Mouse (Mus musculus) forebrain, embryonic 11.5 days (tissue): ENCODE results near the gene Pde3a. TPM values are rescaled to one million over a fixed set of nuclear protein-coding genes. Genes with fewer than 3 reads are reported as not detected.

ENCODE experiments used
- ATAC-seq: fragments of 200-750 bp; cut with Nextera tagmentation; replicated peaks from 2 replicates; pipeline ENCODE4 v1.8.0; 2017; ENCODE audit warnings: moderate TSS enrichment; ENCODE audit not compliant: low FRiP score
- DNase-seq: peaks from one replicate; pipeline ENCODE4 v3.0.0-alpha.2; 2017; ENCODE audit warnings: low spot score
- H3K27ac ChIP-seq: fragments of 300-500 bp; sonication (generic); 2 replicates; pipeline ENCODE4 v1.5.1; 2014; ENCODE audit warnings: low read depth, low read length
- H3K27me3 ChIP-seq: fragments of 300-500 bp; sonication (generic); 2 replicates; pipeline ENCODE4 v1.6.1; 2014; ENCODE audit warnings: mild to moderate bottlenecking, low read length, mixed read lengths; ENCODE audit not compliant: control insufficient read depth, insufficient read depth
- H3K36me3 ChIP-seq: fragments of 300-500 bp; sonication (generic); 2 replicates; pipeline ENCODE4 v1.6.1; 2014; ENCODE audit warnings: mild to moderate bottlenecking, low read length, moderate library complexity, mixed read lengths; ENCODE audit not compliant: control insufficient read depth, insufficient read depth
- H3K4me1 ChIP-seq: fragments of 300-500 bp; sonication (generic); replicated peaks from 2 replicates; pipeline ENCODE4 v1.6.1; 2014; ENCODE audit warnings: low read length, mixed read lengths; ENCODE audit not compliant: control insufficient read depth, insufficient read depth
- H3K4me2 ChIP-seq: fragments of 300-500 bp; sonication (generic); 2 replicates; pipeline ENCODE4 v1.6.1; 2014; ENCODE audit warnings: low read depth, mild to moderate bottlenecking, low read length, moderate library complexity, mixed read lengths; ENCODE audit not compliant: severe bottlenecking
- H3K4me3 ChIP-seq: fragments of 300-500 bp; sonication (generic); 2 replicates; pipeline ENCODE4 v1.5.1; 2014; ENCODE audit warnings: low read depth, low read length
- H3K9ac ChIP-seq: fragments of 300-500 bp; sonication (generic); 2 replicates; pipeline ENCODE4 v1.6.1; 2014; ENCODE audit warnings: low read length
- H3K9me3 ChIP-seq: fragments of 300-500 bp; sonication (generic); 2 replicates; pipeline ENCODE4 v1.6.1; 2016; ENCODE audit warnings: low read length, mixed read lengths; ENCODE audit not compliant: control insufficient read depth
- WGBS: fragments of 180-500 bp; shearing (Covaris S2); extraction: QIAGEN DNeasy Blood & Tissue Kit; methylation state at CpG from one replicate; pipeline ENCODE4 v1.1.7; 2014; 5-methylcytosine and 5-hydroxymethylcytosine counted together
- polyA plus RNA-seq: library from polyadenylated mRNA; unstranded; fragments of >200 nt; fragmentation: Nextera tagmentation; extraction: Ambion mirVana; gene quantifications from 2 replicates; pipeline ENCODE4 v1.2.1, GENCODE M21; 2014

Pde3a gene
- polyA plus RNA-seq, 1 experiment from 2014 or later = 1.7 TPM

- H3K27ac ChIP-seq = no peak overlapping the region
- WGBS = 72% methylated on average over 3 of the region's 3 CpGs
- ATAC-seq (no peak), DNase-seq (no peak)
- no peak overlapping the region for H3K9ac ChIP-seq
- H3K4me2 ChIP-seq = no peak overlapping the region
- no peaks in the 10 kb centered on the region for H3K4me1 ChIP-seq
- no peaks in the 10 kb centered on the region for H3K9me3 ChIP-seq
- no peak overlapping the region for H3K4me3 ChIP-seq
- no peaks in the 10 kb centered on the region for H3K27me3 ChIP-seq
- H3K36me3 ChIP-seq = no peaks in the 10 kb centered on the region
Observed at GRCm38 (mm10) chr6:141474696-141475095, 225.6 kb downstream of the Pde3a start.

GRCm38 (mm10) chr6:141485302-141486021, 236.4 kb downstream of the Pde3a start:
- Histone ChIP-seq H3K27me3 (no peaks in the 10 kb centered on the region), H3K4me2 (no peak overlapping the region), H3K4me3 (no peak overlapping the region), H3K27ac (no peak overlapping the region), H3K9me3 (no peaks in the 10 kb centered on the region), H3K4me1 (no peaks in the 10 kb centered on the region), H3K9ac (no peak overlapping the region), H3K36me3 (no peaks in the 10 kb centered on the region)
- peak; percentile 18; the same call in 1 of the 2 replicates for ATAC-seq
- WGBS = 73% methylated on average over 10 of the region's 10 CpGs
- DNase-seq = peak; percentile 50

- 72% methylated on average over 7 of the region's 7 CpGs for whole genome bisulfite sequencing
- peak; percentile 40 for ATAC-seq
- H3K27ac ChIP-seq = no peak overlapping the region
Observed at GRCm38 (mm10) chr6:141487266-141487665, 238.2 kb downstream of the Pde3a start.

GRCm38 (mm10) chr6:141488619-141489018, 239.6 kb downstream of the Pde3a start:
- 16% methylated on average over 11 of the region's 11 CpGs for WGBS
- Histone ChIP-seq H3K36me3 (no peaks in the 10 kb centered on the region), H3K27me3 (no peaks in the 10 kb centered on the region; the same call in 1 of the 2 replicates), H3K9me3 (no peaks in the 10 kb centered on the region), H3K27ac (no peak overlapping the region), H3K4me3 (no peak overlapping the region), H3K9ac (no peak overlapping the region), H3K4me1 (no peaks in the 10 kb centered on the region), H3K4me2 (no peak overlapping the region)
- DNase-seq (peak; percentile 82), ATAC-seq (peak; percentile 70)

More at GRCm38 (mm10) chr6:141487266-141487665, 238.2 kb downstream of the Pde3a start:
- no peak overlapping the region for H3K4me3 ChIP-seq
- no peaks in the 10 kb centered on the region for H3K9me3 ChIP-seq
- H3K4me2 ChIP-seq = no peak overlapping the region
- no peaks in the 10 kb centered on the region for H3K27me3 ChIP-seq
- H3K9ac ChIP-seq = no peak overlapping the region
- no peaks in the 10 kb centered on the region for H3K4me1 ChIP-seq
- H3K36me3 ChIP-seq = no peaks in the 10 kb centered on the region
- DNase-seq = peak; percentile 53

- H3K27ac ChIP-seq = peak overlapping the region; percentile 42; the same call in 1 of the 2 replicates
- H3K4me1 ChIP-seq = peaks cover 6% of the 10 kb centered on the region; the same call in 1 of the 2 replicates
- no peak overlapping the region for H3K4me2 ChIP-seq
- H3K36me3 ChIP-seq = no peaks in the 10 kb centered on the region
- peak; percentile 52 for DNase-seq
- no peaks in the 10 kb centered on the region; the same call in 1 of the 2 replicates for H3K27me3 ChIP-seq
- WGBS = 59% methylated on average over 4 of the region's 4 CpGs
- ATAC-seq = peak; percentile 1; the same call in 1 of the 2 replicates
- no peak overlapping the region for H3K4me3 ChIP-seq
- no peak overlapping the region for H3K9ac ChIP-seq
- H3K9me3 ChIP-seq = no peaks in the 10 kb centered on the region
Observed at GRCm38 (mm10) chr6:141494909-141495308, 245.8 kb downstream of the Pde3a start.

GRCm38 (mm10) chr6:141495634-141496418, 246.8 kb downstream of the Pde3a start:
- WGBS = 8% methylated on average over 13 of the region's 13 CpGs
- no peaks in the 10 kb centered on the region for H3K9me3 ChIP-seq
- no peaks in the 10 kb centered on the region; the same call in 1 of the 2 replicates for H3K27me3 ChIP-seq
- ATAC-seq (peak; percentile 94), DNase-seq (peak; percentile 71)
- H3K4me1 ChIP-seq = peaks cover 6% of the 10 kb centered on the region; the same call in 1 of the 2 replicates
- peak overlapping the region; percentile 65 for H3K27ac ChIP-seq
- no peak overlapping the region for H3K4me3 ChIP-seq
- H3K36me3 ChIP-seq = no peaks in the 10 kb centered on the region
- no peak overlapping the region for H3K9ac ChIP-seq
- H3K4me2 ChIP-seq = no peak overlapping the region

GRCm38 (mm10) chr6:141499511-141499910, 250.4 kb downstream of the Pde3a start:
- Histone ChIP-seq H3K9ac (no peak overlapping the region), H3K4me2 (no peak overlapping the region), H3K36me3 (no peaks in the 10 kb centered on the region), H3K4me1 (peaks cover 6% of the 10 kb centered on the region; the same call in 1 of the 2 replicates), H3K27ac (no peak overlapping the region), H3K27me3 (no peaks in the 10 kb centered on the region), H3K9me3 (no peaks in the 10 kb centered on the region), H3K4me3 (no peak overlapping the region)
- no peak for ATAC-seq
- no peak for DNase-seq

GRCm38 (mm10) chr6:141501171-141501570, 252.1 kb downstream of the Pde3a start:
- no peak overlapping the region for H3K4me3 ChIP-seq

More at GRCm38 (mm10) chr6:141501171-141501570, 252.1 kb downstream of the Pde3a start:
- no peak overlapping the region for H3K4me2 ChIP-seq
- peaks cover 3% of the 10 kb centered on the region; the same call in 1 of the 2 replicates for H3K4me1 ChIP-seq
- no peaks in the 10 kb centered on the region for H3K36me3 ChIP-seq
- WGBS = 91% methylated on average over 3 of the region's 3 CpGs
- H3K9me3 ChIP-seq = no peaks in the 10 kb centered on the region
- H3K27me3 ChIP-seq = no peaks in the 10 kb centered on the region
- no peak overlapping the region for H3K9ac ChIP-seq
- DNase-seq (no peak), ATAC-seq (no peak)
- no peak overlapping the region for H3K27ac ChIP-seq
